Mouse (Mus musculus) CH12.LX (cell line): ENCODE measurements around the gene Mpz. TPM values are rescaled to one million over a fixed set of nuclear protein-coding genes. Genes with fewer than 3 reads are reported as not detected.

Source experiments
- DNase-seq: peaks from one replicate; pipeline ENCODE4 v3.0.0-alpha.2; 2013; ENCODE audit errors: extremely low read depth
- H3K27ac ChIP-seq: 2 replicates; pipeline ENCODE4 v1.5.1; 2012; ENCODE audit warnings: low read depth, mild to moderate bottlenecking, control low read depth, moderate library complexity; ENCODE audit not compliant: insufficient read depth
- H3K27me3 ChIP-seq: replicated peaks from 2 replicates; pipeline ENCODE3; 2012; ENCODE audit warnings: inconsistent platforms
- H3K36me3 ChIP-seq, 2 experiments: replicated peaks in 1 of 2; 2 replicates each; pipeline versions ENCODE3 to v1.6.1; 2012; ENCODE audit warnings: inconsistent platforms in 1 of 2, low read length in 1 of 2, mild to moderate bottlenecking in 1 of 2, mixed read lengths in 1 of 2, moderate library complexity in 1 of 2; ENCODE audit not compliant: control insufficient read depth in 1 of 2, insufficient read depth in 1 of 2
- H3K4me1 ChIP-seq, 2 experiments: 2 replicates each; pipeline ENCODE4 v1.6.1; 2012; ENCODE audit warnings: inconsistent platforms in 1 of 2, moderate library complexity in 1 of 2; ENCODE audit not compliant: insufficient read depth in 2 of 2, control insufficient read depth in 1 of 2
- H3K4me2 ChIP-seq: 2 replicates; pipeline ENCODE4 v1.6.1; 2012; ENCODE audit warnings: low read depth, mild to moderate bottlenecking, control low read depth; ENCODE audit not compliant: poor library complexity, insufficient read depth, severe bottlenecking
- H3K4me3 ChIP-seq, 3 experiments: fragments of 150-350 bp in 1 of 3; sonication (generic) in 1 of 3; replicated peaks in 1 of 3; 2 replicates each; pipeline versions ENCODE3 to v1.5.1; 2011 to 2012; ENCODE audit warnings: low read depth in 2 of 3, low read length in 2 of 3, mild to moderate bottlenecking in 2 of 3, moderate library complexity in 2 of 3, control low read depth in 1 of 3, improper control_type of control experiment in 1 of 3, inconsistent platforms in 1 of 3, mixed read lengths in 1 of 3; ENCODE audit not compliant: poor library complexity in 1 of 3
- H3K79me2 ChIP-seq: replicated peaks from 2 replicates; pipeline ENCODE4 v1.6.1; 2012; ENCODE audit warnings: mild to moderate bottlenecking, moderate library complexity; ENCODE audit not compliant: control insufficient read depth, poor library complexity, insufficient read depth, severe bottlenecking; ENCODE audit errors: extremely low read depth
- H3K9ac ChIP-seq: 2 replicates; pipeline ENCODE4 v1.6.1; 2012; ENCODE audit warnings: low read depth, mild to moderate bottlenecking, control low read depth, moderate library complexity; ENCODE audit not compliant: insufficient read depth
- H3K9me3 ChIP-seq: replicated peaks from 2 replicates; pipeline ENCODE3; 2012; ENCODE audit warnings: low read length, inconsistent platforms, mixed read lengths
- BHLHE40 ChIP-seq: IDR thresholded peaks from 2 replicates; pipeline ENCODE4 v1.6.1; 2011; ENCODE audit warnings: mild to moderate bottlenecking, low read depth, low read length, improper control_type of control experiment
- CHD2 ChIP-seq: IDR thresholded peaks from 2 replicates; pipeline ENCODE4 v1.6.1; 2011; ENCODE audit warnings: low read length, improper control_type of control experiment
- E2F4 ChIP-seq: IDR thresholded peaks from 2 replicates; pipeline ENCODE4 v1.6.1; 2011; ENCODE audit warnings: low read depth, low read length, improper control_type of control experiment; ENCODE audit not compliant: insufficient replicate concordance
- ETS1 ChIP-seq: conservative IDR thresholded peaks from 2 replicates; pipeline ENCODE4 v1.6.1; 2012; ENCODE audit warnings: low read depth, mild to moderate bottlenecking, inconsistent platforms, low read length, improper control_type of control experiment, moderate library complexity
- GABPA ChIP-seq: IDR thresholded peaks from 2 replicates; pipeline ENCODE4 v1.6.1; 2012; ENCODE audit warnings: low read depth, low read length, improper control_type of control experiment, inconsistent platforms; ENCODE audit not compliant: insufficient replicate concordance
- HCFC1 ChIP-seq: IDR thresholded peaks from 2 replicates; pipeline ENCODE4 v1.6.1; 2012; ENCODE audit warnings: low read depth, mild to moderate bottlenecking, inconsistent platforms, low read length, improper control_type of control experiment
- JUN ChIP-seq: IDR thresholded peaks from 2 replicates; pipeline ENCODE4 v1.6.1; 2011; ENCODE audit warnings: low read depth, mild to moderate bottlenecking, low read length, improper control_type of control experiment, moderate library complexity; ENCODE audit not compliant: insufficient read depth
- KAT2A ChIP-seq: IDR thresholded peaks from 2 replicates; pipeline ENCODE4 v1.6.1; 2012; ENCODE audit warnings: low read length, improper control_type of control experiment, inconsistent platforms; ENCODE audit not compliant: insufficient replicate concordance
- MAFK ChIP-seq: IDR thresholded peaks from 2 replicates; pipeline ENCODE4 v1.6.1; 2011; ENCODE audit warnings: low read length, improper control_type of control experiment; ENCODE audit not compliant: insufficient replicate concordance
- MAZ ChIP-seq: IDR thresholded peaks from 2 replicates; pipeline ENCODE4 v1.6.1; 2012; ENCODE audit warnings: low read depth, mild to moderate bottlenecking, inconsistent platforms, low read length, improper control_type of control experiment, moderate library complexity
- MYC ChIP-seq: IDR thresholded peaks from 2 replicates; pipeline ENCODE4 v1.6.1; 2011; ENCODE audit warnings: low read depth, mild to moderate bottlenecking, improper control_type of control experiment, low read length
- NELFE ChIP-seq: IDR thresholded peaks from 2 replicates; pipeline ENCODE4 v1.6.1; 2011; ENCODE audit warnings: low read depth, low read length, improper control_type of control experiment
- NRF1 ChIP-seq: IDR thresholded peaks from 2 replicates; pipeline ENCODE4 v1.6.1; 2014; ENCODE audit warnings: low read depth, mild to moderate bottlenecking, inconsistent platforms, low read length, improper control_type of control experiment, moderate library complexity
- POLR2A ChIP-seq: IDR thresholded peaks from 2 replicates; pipeline ENCODE4 v1.6.1; 2011; ENCODE audit warnings: low read depth, mild to moderate bottlenecking, improper control_type of control experiment, low read length
- RAD21 ChIP-seq: IDR thresholded peaks from 2 replicates; pipeline ENCODE4 v1.6.1; 2011; ENCODE audit warnings: low read depth, mild to moderate bottlenecking, low read length, improper control_type of control experiment, moderate library complexity
- RCOR1 ChIP-seq: conservative IDR thresholded peaks from 2 replicates; pipeline ENCODE4 v1.6.1; 2012; ENCODE audit warnings: low read depth, mild to moderate bottlenecking, inconsistent platforms, low read length, improper control_type of control experiment
- SIN3A ChIP-seq: IDR thresholded peaks from 2 replicates; pipeline ENCODE4 v1.6.1; 2012; ENCODE audit warnings: low read length, improper control_type of control experiment, inconsistent platforms
- SMC3 ChIP-seq: IDR thresholded peaks from 2 replicates; pipeline ENCODE4 v1.6.1; 2011; ENCODE audit warnings: low read depth, low read length, improper control_type of control experiment
- TBP ChIP-seq: conservative IDR thresholded peaks from 2 replicates; pipeline ENCODE4 v1.6.1; 2011; ENCODE audit warnings: low read depth, low read length, improper control_type of control experiment
- TCF12 ChIP-seq: IDR thresholded peaks from 2 replicates; pipeline ENCODE4 v1.6.1; 2014; ENCODE audit warnings: low read depth, mild to moderate bottlenecking, inconsistent platforms, low read length, improper control_type of control experiment
- UBTF ChIP-seq: IDR thresholded peaks from 2 replicates; pipeline ENCODE4 v1.6.1; 2012; ENCODE audit warnings: low read depth, mild to moderate bottlenecking, inconsistent platforms, low read length, improper control_type of control experiment, moderate library complexity
- USF1 ChIP-seq: IDR thresholded peaks from 2 replicates; pipeline ENCODE4 v1.6.1; 2014; ENCODE audit warnings: low read depth, mild to moderate bottlenecking, inconsistent platforms, low read length, improper control_type of control experiment
- USF2 ChIP-seq: conservative IDR thresholded peaks from 2 replicates; pipeline ENCODE4 v1.6.1; 2011; ENCODE audit warnings: low read depth, low read length, improper control_type of control experiment
- ZC3H11A ChIP-seq: IDR thresholded peaks from 2 replicates; pipeline ENCODE4 v1.6.1; 2012; ENCODE audit warnings: low read depth, mild to moderate bottlenecking, inconsistent platforms, low read length, improper control_type of control experiment
- ZMIZ1 ChIP-seq: IDR thresholded peaks from 2 replicates; pipeline ENCODE4 v1.6.1; 2012; ENCODE audit warnings: low read depth, mild to moderate bottlenecking, inconsistent platforms, low read length, improper control_type of control experiment
- ZNF384 ChIP-seq: IDR thresholded peaks from 2 replicates; pipeline ENCODE4 v1.6.1; 2012; ENCODE audit warnings: low read depth, low read length, improper control_type of control experiment, inconsistent platforms
- dilution Hi-C: fragments of 300-500 bp; cut with MboI; formaldehyde crosslinking; loops from 2 replicates; pipeline ENCODE4 v1.14.3; 2020; ENCODE audit warnings: low sequenced_read_pairs; ENCODE audit not compliant: extremely low pct_unique_long_range_greater_than_20kb, extremely low pct_ligation_motif_present
- in situ Hi-C: fragments of 300-500 bp; cut with MboI; formaldehyde crosslinking; loops from 3 replicates; pipeline ENCODE4 v1.14.3; 2019; ENCODE audit warnings: low sequenced_read_pairs, low pct_ligation_motif_present, low pct_unique_long_range_greater_than_20kb, mixed read lengths
- polyA plus RNA-seq: library from polyadenylated mRNA; unstranded; fragments of >175 nt; gene quantifications from 2 replicates; pipeline ENCODE4 v1.2.1, GENCODE M21; 2012; ENCODE audit warnings: low read depth; ENCODE audit not compliant: insufficient read length
- total RNA-seq, 2 experiments: library from RNA; depleted of rRNA; stranded (reverse); fragments of 300-350 nt in 1 of 2; fragments of >200 nt in 1 of 2; gene quantifications; 2 replicates each; pipeline ENCODE4 v1.2.3; 2012 to 2014

Gene Mpz
- total and polyA plus RNA-seq, 3 experiments, result 0.21 to 0.49 TPM; not detected in 1

GRCm38 (mm10) chr1:171185655-171186054 is 35.1 kb downstream of the Mpz start:
- dilution Hi-C loops, result no loop called here
- H3K9ac ChIP-seq, result no peak overlapping the region
- no peaks in the 10 kb centered on the region for H3K36me3 ChIP-seq
- in situ Hi-C loops, result no loop called here
- no peak for DNase-seq
- H3K79me2 ChIP-seq, result no peaks in the 10 kb centered on the region
- no peak overlapping the region for H3K27ac ChIP-seq
- no peaks in the 10 kb centered on the region for H3K9me3 ChIP-seq
- H3K4me2 ChIP-seq, result no peak overlapping the region
- peaks cover 8 to 15% of the 10 kb centered on the region in 2 experiments for H3K4me1 ChIP-seq
- no peak for TF ChIP-seq MYC
- TF ChIP-seq TBP, result no peak
- TF ChIP-seq RCOR1, result no peak
- TF ChIP-seq SMC3, result no peak
- no peak for TF ChIP-seq POLR2A
- TF ChIP-seq ETS1, result no peak
- no peak for TF ChIP-seq NRF1
- no peak for TF ChIP-seq USF2
- no peak for TF ChIP-seq KAT2A
- H3K27me3 ChIP-seq, result no peaks in the 10 kb centered on the region
- H3K4me3 ChIP-seq, result no peak overlapping the region

GRCm38 (mm10) chr1:171187851-171188700 is 37.6 kb downstream of the Mpz start:
- dilution Hi-C loops, result no loop called here
- Histone ChIP-seq H3K4me3 (no peak overlapping the region), H3K9ac (no peak overlapping the region), H3K4me2 (no peak overlapping the region), H3K79me2 (no peaks in the 10 kb centered on the region), H3K27ac (no peak overlapping the region), H3K4me1 (peaks cover 8 to 15% of the 10 kb centered on the region in 2 experiments), H3K36me3 (no peaks in the 10 kb centered on the region), H3K27me3 (no peaks in the 10 kb centered on the region), H3K9me3 (no peaks in the 10 kb centered on the region)
- DNase-seq, result no peak
- in situ Hi-C loops, result no loop called here
- no peak for TF ChIP-seq JUN
- no peak for TF ChIP-seq USF1
- TF ChIP-seq GABPA, result no peak
- no peak for TF ChIP-seq NRF1
- no peak for TF ChIP-seq CHD2
- TF ChIP-seq RCOR1, result no peak
- no peak for TF ChIP-seq SIN3A
- TF ChIP-seq RAD21, result no peak
- TF ChIP-seq NELFE, result no peak
- TF ChIP-seq TBP, result no peak
- no peak for TF ChIP-seq ZC3H11A
- no peak for TF ChIP-seq E2F4
- no peak for TF ChIP-seq UBTF
- no peak for TF ChIP-seq HCFC1
- no peak for TF ChIP-seq ZNF384
- TF ChIP-seq TCF12, result no peak
- no peak for TF ChIP-seq MAZ
- no peak for TF ChIP-seq ZMIZ1
- no peak for TF ChIP-seq BHLHE40
- no peak for TF ChIP-seq MAFK
